Mouse (Mus musculus) stomach, embryonic 14.5 days (tissue): ENCODE measurements at regions not wholly inside any gene's neighbourhood (a gene's known extent, or its start where the extent isn't known, plus 50 kb on each side); places are given as distances from the start of the nearest gene placed in this dataset.

Source experiments
- ATAC-seq: fragments of 200-750 bp; cut with Nextera tagmentation; 2 replicates; pipeline ENCODE4 v1.8.0; 2017; ENCODE audit warnings: low read depth, moderate TSS enrichment; ENCODE audit not compliant: insufficient number of reproducible peaks, insufficient read depth, low FRiP score
- H3K27ac ChIP-seq: fragments of 300-500 bp; sonication (generic); 2 replicates; pipeline ENCODE4 v1.5.1; 2014; ENCODE audit warnings: mild to moderate bottlenecking, low read length, moderate library complexity, mixed read lengths
- H3K27me3 ChIP-seq: fragments of 300-500 bp; sonication (generic); 2 replicates; pipeline ENCODE4 v1.6.1; 2014; ENCODE audit warnings: low read length, control low read depth, mixed read lengths; ENCODE audit not compliant: control insufficient read depth, insufficient read depth
- H3K36me3 ChIP-seq: fragments of 300-500 bp; sonication (generic); 2 replicates; pipeline ENCODE4 v1.6.1; 2014; ENCODE audit warnings: mild to moderate bottlenecking, control low read depth, low read length, moderate library complexity, mixed read lengths; ENCODE audit not compliant: control insufficient read depth, insufficient read depth
- H3K4me1 ChIP-seq: fragments of 300-500 bp; sonication (generic); 2 replicates; pipeline ENCODE4 v1.6.1; 2014; ENCODE audit warnings: low read length, control low read depth, mixed read lengths; ENCODE audit not compliant: control insufficient read depth, insufficient read depth
- H3K4me2 ChIP-seq: fragments of 300-500 bp; sonication (generic); replicated peaks from 2 replicates; pipeline ENCODE4 v1.6.1; 2014; ENCODE audit warnings: low read depth, low read length, control low read depth
- H3K4me3 ChIP-seq: fragments of 300-500 bp; sonication (generic); 2 replicates; pipeline ENCODE4 v1.5.1; 2014; ENCODE audit warnings: low read depth, low read length, control low read depth
- H3K9ac ChIP-seq: fragments of 300-500 bp; sonication (generic); replicated peaks from 2 replicates; pipeline ENCODE4 v1.6.1; 2014; ENCODE audit warnings: low read depth, mild to moderate bottlenecking, control low read depth, low read length, moderate library complexity, mixed read lengths
- H3K9me3 ChIP-seq: fragments of 300-500 bp; sonication (generic); 2 replicates; pipeline ENCODE4 v1.6.1; 2016; ENCODE audit warnings: low read depth, low read length, control low read depth; ENCODE audit not compliant: control insufficient read depth
- WGBS: fragments of 180-500 bp; shearing (Covaris S2); extraction: QIAGEN DNeasy Blood & Tissue Kit; methylation state at CpG from one replicate; pipeline ENCODE4 v1.1.7; 2014; 5-methylcytosine and 5-hydroxymethylcytosine counted together

GRCm38 (mm10) chr1:56171157-56171556, 466.1 kb downstream of the Hsfy2 start:
- ATAC-seq, result no peak
- H3K9ac ChIP-seq, result no peak overlapping the region
- H3K36me3 ChIP-seq, result no peaks in the 10 kb centered on the region
- WGBS, result 65% methylated on average over 4 of the region's 4 CpGs
- no peaks in the 10 kb centered on the region for H3K27me3 ChIP-seq
- no peaks in the 10 kb centered on the region for H3K9me3 ChIP-seq
- no peak overlapping the region for H3K4me2 ChIP-seq
- H3K4me1 ChIP-seq, result no peaks in the 10 kb centered on the region
- no peak overlapping the region for H3K27ac ChIP-seq
- no peak overlapping the region for H3K4me3 ChIP-seq

- no peaks in the 10 kb centered on the region for H3K4me1 ChIP-seq
- H3K4me3 ChIP-seq, result no peak overlapping the region
- ATAC-seq, result no peak
- 64% methylated on average over 1 of the region's 1 CpGs for WGBS
- H3K4me2 ChIP-seq, result no peak overlapping the region
- H3K27ac ChIP-seq, result no peak overlapping the region
- H3K9me3 ChIP-seq, result no peaks in the 10 kb centered on the region
- no peaks in the 10 kb centered on the region for H3K27me3 ChIP-seq
- H3K9ac ChIP-seq, result no peak overlapping the region
- no peaks in the 10 kb centered on the region for H3K36me3 ChIP-seq
Measured at GRCm38 (mm10) chr1:56168712-56169111, 468.5 kb downstream of the Hsfy2 start.

GRCm38 (mm10) chr1:56168063-56168462, 469.2 kb downstream of the Hsfy2 start:
- no peaks in the 10 kb centered on the region for H3K27me3 ChIP-seq
- no peak overlapping the region for H3K9ac ChIP-seq
- no peak overlapping the region for H3K27ac ChIP-seq
- no peak overlapping the region for H3K4me2 ChIP-seq
- H3K4me1 ChIP-seq, result no peaks in the 10 kb centered on the region
- no peaks in the 10 kb centered on the region for H3K9me3 ChIP-seq
- H3K36me3 ChIP-seq, result no peaks in the 10 kb centered on the region
- no peak for ATAC-seq
- 87% methylated on average over 4 of the region's 4 CpGs for WGBS
- H3K4me3 ChIP-seq, result no peak overlapping the region

- no peak overlapping the region for H3K27ac ChIP-seq
- H3K4me2 ChIP-seq, result no peak overlapping the region
- WGBS, result 64% methylated on average over 2 of the region's 2 CpGs
- no peaks in the 10 kb centered on the region for H3K9me3 ChIP-seq
- ATAC-seq, result no peak
- no peaks in the 10 kb centered on the region for H3K36me3 ChIP-seq
- H3K27me3 ChIP-seq, result no peaks in the 10 kb centered on the region
- H3K4me3 ChIP-seq, result no peak overlapping the region
- no peaks in the 10 kb centered on the region for H3K4me1 ChIP-seq
- H3K9ac ChIP-seq, result no peak overlapping the region
Measured at GRCm38 (mm10) chr1:56165228-56165627, 472.0 kb downstream of the Hsfy2 start.

- Histone ChIP-seq H3K9me3 (no peaks in the 10 kb centered on the region), H3K4me3 (no peak overlapping the region), H3K27ac (no peak overlapping the region), H3K4me2 (no peak overlapping the region), H3K9ac (no peak overlapping the region), H3K27me3 (no peaks in the 10 kb centered on the region), H3K4me1 (no peaks in the 10 kb centered on the region), H3K36me3 (no peaks in the 10 kb centered on the region)
- ATAC-seq, result no peak
- 93% methylated on average over 2 of the region's 2 CpGs for WGBS
Measured at GRCm38 (mm10) chr1:56164366-56164765, 472.9 kb downstream of the Hsfy2 start.

GRCm38 (mm10) chr1:56130951-56131350, 506.3 kb downstream of the Hsfy2 start:
- no peak overlapping the region for H3K27ac ChIP-seq
- H3K27me3 ChIP-seq, result no peaks in the 10 kb centered on the region
- 55% methylated on average over 7 of the region's 7 CpGs for WGBS
- H3K4me3 ChIP-seq, result no peak overlapping the region
- H3K9me3 ChIP-seq, result no peaks in the 10 kb centered on the region
- H3K36me3 ChIP-seq, result no peaks in the 10 kb centered on the region
- H3K9ac ChIP-seq, result no peak overlapping the region
- no peaks in the 10 kb centered on the region for H3K4me1 ChIP-seq
- ATAC-seq, result no peak
- H3K4me2 ChIP-seq, result no peak overlapping the region

DNA sequence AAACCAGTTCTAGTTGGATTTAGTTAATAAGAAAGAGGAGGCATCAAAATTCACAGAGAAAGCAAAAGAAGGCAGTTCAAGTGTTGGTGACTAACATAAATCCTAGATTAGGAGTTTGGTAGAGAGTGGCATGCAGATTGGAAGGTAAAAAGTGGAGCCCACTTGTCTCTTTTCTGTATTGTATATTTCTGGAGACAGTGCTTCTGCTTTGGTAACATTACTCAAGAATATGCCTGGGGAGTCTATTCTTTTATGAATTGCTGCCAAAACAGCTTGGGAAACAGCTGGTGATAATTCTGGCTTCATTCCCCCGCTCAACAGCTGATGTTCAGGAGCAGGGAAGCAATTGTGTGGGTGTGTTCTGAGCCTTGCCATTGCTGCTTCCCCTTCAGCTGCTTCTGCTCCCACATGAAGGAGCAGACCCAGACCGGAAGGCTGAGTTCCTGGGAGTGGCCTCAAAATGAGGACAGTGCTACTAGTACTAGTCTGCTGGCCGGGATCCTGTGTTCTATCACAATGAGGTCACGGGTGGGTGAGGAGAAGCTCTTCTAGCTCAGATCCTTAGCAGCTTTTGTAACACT, 547.9 kb downstream of the Hsfy2 start:
- no peak overlapping the region for H3K9ac ChIP-seq
- WGBS, result 43% methylated on average over 4 of the region's 4 CpGs
- H3K4me3 ChIP-seq, result no peak overlapping the region
- no peaks in the 10 kb centered on the region for H3K9me3 ChIP-seq
- H3K27me3 ChIP-seq, result no peaks in the 10 kb centered on the region
- no peaks in the 10 kb centered on the region for H3K4me1 ChIP-seq
- no peak overlapping the region for H3K4me2 ChIP-seq
- peak; percentile 79; the same call in 1 of the 2 replicates for ATAC-seq
- no peaks in the 10 kb centered on the region for H3K36me3 ChIP-seq
- H3K27ac ChIP-seq, result no peak overlapping the region

GRCm38 (mm10) chr1:56088357-56088756, 548.9 kb downstream of the Hsfy2 start:
- no peaks in the 10 kb centered on the region for H3K4me1 ChIP-seq
- H3K9me3 ChIP-seq, result no peaks in the 10 kb centered on the region
- H3K9ac ChIP-seq, result no peak overlapping the region
- H3K36me3 ChIP-seq, result no peaks in the 10 kb centered on the region
- no peak overlapping the region for H3K4me2 ChIP-seq
- no peak for ATAC-seq
- WGBS, result 51% methylated on average over 1 of the region's 1 CpGs
- H3K27ac ChIP-seq, result no peak overlapping the region
- H3K4me3 ChIP-seq, result no peak overlapping the region
- H3K27me3 ChIP-seq, result no peaks in the 10 kb centered on the region

DNA sequence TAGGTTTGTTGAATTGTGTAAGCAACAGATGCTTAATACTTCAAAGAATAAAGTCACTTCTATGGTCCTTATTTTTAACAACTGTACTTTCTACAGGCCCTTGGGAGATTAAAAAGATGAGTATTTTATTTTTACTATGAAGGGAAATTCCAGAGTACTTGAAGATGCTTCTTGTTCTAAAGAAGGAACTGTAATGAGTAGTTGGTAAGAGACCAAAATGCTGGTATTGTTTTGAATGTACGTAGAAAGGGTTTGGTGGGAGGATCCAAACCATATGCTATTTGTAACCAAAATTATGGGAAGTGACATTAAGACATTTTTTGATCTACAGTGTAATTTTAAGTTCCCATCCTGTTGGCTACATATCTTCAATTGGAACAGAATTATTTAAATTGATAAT, 560.5 kb downstream of the Hsfy2 start:
- ATAC-seq, result no peak
- no peak overlapping the region for H3K4me3 ChIP-seq
- H3K27me3 ChIP-seq, result no peaks in the 10 kb centered on the region
- H3K9me3 ChIP-seq, result no peaks in the 10 kb centered on the region
- no peak overlapping the region for H3K27ac ChIP-seq
- 80% methylated on average over 1 of the region's 1 CpGs for WGBS
- H3K9ac ChIP-seq, result no peak overlapping the region
- no peak overlapping the region for H3K4me2 ChIP-seq
- no peaks in the 10 kb centered on the region for H3K36me3 ChIP-seq
- no peaks in the 10 kb centered on the region for H3K4me1 ChIP-seq
